Mouse (Mus musculus): ENCODE measurements around the gene Bcap31.

DNA sequence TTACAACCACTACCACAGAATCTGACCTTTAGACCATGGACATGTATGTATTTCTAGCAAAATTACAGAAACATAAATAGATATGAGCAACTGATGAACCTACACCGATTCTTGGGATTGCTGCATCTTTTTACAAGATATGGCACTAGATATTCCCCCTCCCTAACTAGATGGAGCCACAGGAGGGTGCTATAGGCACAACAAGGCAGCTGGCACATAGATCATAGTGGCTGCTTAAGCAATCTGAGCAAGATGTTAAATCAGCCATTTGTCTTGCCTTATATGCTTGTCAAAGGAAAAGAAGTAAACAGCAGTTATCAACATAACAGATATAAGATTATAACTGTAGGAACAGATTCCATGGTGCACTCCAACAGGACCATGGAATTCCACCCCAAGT lies 15.5 kb downstream of the Bcap31 start:
- TF ChIP-seq CTCF (IDR thresholded peaks at IDR 0.05; ENCODE audit: control insufficient read depth, insufficient read depth, low read length), result no peak
- TF ChIP-seq POLR2A (IDR thresholded peaks at IDR 0.05; ENCODE audit: borderline replicate concordance, control insufficient read depth, low read depth, low read length), result no peak

All from bone marrow, adult 2 months (tissue).